Mouse (Mus musculus) ES-E14 (cell line): ENCODE results near the gene Nipa2.

Experiments
- CHD2 ChIP-seq: IDR thresholded peaks from 2 replicates; pipeline ENCODE4 v1.6.1; 2014; ENCODE audit warnings: mild to moderate bottlenecking, low read depth, low read length, inconsistent platforms
- HCFC1 ChIP-seq: IDR thresholded peaks from 2 replicates; pipeline ENCODE4 v1.6.1; 2012; ENCODE audit warnings: low read length, inconsistent platforms, borderline replicate concordance; ENCODE audit not compliant: insufficient read depth
- MAFK ChIP-seq: IDR thresholded peaks from 2 replicates; pipeline ENCODE4 v1.6.1; 2014; ENCODE audit warnings: mild to moderate bottlenecking, low read depth, low read length, inconsistent platforms; ENCODE audit not compliant: insufficient read depth
- ZC3H11A ChIP-seq: IDR thresholded peaks from 2 replicates; pipeline ENCODE4 v1.6.1; 2012; ENCODE audit warnings: low read depth, mild to moderate bottlenecking, inconsistent platforms, low read length, borderline replicate concordance
- ZNF384 ChIP-seq: IDR thresholded peaks from 2 replicates; pipeline ENCODE4 v1.6.1; 2012; ENCODE audit warnings: low read depth, low read length, inconsistent platforms

- no peak for TF ChIP-seq ZC3H11A
- TF ChIP-seq HCFC1: no peak
- TF ChIP-seq CHD2: no peak
- no peak for TF ChIP-seq ZNF384
- TF ChIP-seq MAFK: no peak
Observed at GRCm38 (mm10) chr7:55991858-55992257, 29.6 kb upstream of the Nipa2 start.
